Mouse (Mus musculus): ENCODE data around the gene Gm10570.

Gene Gm10570

DNA sequence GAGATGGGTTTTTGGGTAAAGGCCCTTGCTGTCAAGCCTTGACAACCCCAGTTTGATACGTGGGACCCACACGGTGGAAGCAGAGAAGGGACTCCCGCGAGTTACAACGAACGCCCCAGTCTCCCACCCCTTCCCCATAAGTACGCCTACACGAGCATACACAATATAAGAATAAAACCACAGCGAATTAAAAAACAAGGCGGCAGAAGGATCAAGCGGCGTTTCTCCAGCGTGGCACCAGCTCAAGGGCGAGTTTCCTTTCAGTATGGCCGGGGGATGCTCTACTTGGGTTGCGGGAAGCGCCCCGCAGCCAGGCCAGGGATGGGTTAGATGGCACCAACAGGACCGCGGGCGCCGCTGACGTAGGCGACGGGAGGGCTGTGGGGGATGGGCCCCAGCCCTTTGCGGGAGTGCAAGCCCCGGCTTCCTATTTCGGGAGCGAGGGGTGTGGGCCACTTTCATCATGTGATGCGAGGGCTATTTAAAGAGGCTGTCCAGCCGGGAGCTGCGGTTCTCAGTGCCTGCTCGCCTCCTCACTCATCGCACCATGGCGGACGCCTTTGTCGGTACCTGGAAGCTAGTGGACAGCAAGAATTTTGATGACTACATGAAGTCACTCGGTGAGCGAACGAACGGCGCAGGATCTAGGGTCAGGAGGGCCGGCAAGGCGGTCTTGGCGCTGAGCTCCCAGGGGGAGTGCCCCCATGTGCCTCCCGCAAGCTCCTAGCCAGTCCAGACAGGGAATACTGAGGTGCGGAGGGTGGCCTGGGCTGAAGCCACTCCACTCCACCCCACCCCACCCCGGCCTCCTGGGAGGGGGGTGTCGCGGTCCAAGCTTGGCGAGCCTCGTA lies at the start of gene Gm10570, which contains the start of gene Fabp3:
TSS of gene Gm10570 (minus strand) at position 444 of the 851 bp plus-strand sequence.
TSS of gene Fabp3 (plus strand) at position 365 of the 851 bp plus-strand sequence.
- DNase-seq (ENCODE audit: extremely low read depth, low read depth, low spot score): no peak

DNA sequence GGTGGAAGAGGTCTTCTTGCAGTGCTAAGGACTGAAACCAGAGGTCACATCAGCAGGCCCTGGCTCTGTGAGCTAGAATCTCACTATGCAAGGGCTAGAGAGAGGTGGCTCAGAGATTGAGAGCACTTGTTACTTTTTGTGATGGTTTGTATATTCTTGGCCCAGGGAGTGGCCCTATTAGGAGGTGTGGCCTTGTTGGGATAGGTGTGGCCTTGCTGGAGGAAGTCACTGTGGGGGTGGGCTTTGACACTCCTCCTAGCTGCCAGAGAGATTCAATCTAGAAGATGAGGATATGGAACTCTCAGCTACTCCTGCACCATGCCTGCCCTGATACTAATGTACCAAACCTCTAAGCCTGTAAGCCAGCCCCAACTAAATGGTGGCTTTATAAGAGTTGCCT lies 49.5 kb upstream of the Gm10570 start:
- DNase-seq (ENCODE audit: extremely low read depth, low read depth, low spot score): no peak

GRCm38 (mm10) chr4:130352588-130352987 lies 44.1 kb upstream of the Gm10570 start:
- DNase-seq (ENCODE audit: extremely low read depth, low read depth, low spot score): no peak

DNA sequence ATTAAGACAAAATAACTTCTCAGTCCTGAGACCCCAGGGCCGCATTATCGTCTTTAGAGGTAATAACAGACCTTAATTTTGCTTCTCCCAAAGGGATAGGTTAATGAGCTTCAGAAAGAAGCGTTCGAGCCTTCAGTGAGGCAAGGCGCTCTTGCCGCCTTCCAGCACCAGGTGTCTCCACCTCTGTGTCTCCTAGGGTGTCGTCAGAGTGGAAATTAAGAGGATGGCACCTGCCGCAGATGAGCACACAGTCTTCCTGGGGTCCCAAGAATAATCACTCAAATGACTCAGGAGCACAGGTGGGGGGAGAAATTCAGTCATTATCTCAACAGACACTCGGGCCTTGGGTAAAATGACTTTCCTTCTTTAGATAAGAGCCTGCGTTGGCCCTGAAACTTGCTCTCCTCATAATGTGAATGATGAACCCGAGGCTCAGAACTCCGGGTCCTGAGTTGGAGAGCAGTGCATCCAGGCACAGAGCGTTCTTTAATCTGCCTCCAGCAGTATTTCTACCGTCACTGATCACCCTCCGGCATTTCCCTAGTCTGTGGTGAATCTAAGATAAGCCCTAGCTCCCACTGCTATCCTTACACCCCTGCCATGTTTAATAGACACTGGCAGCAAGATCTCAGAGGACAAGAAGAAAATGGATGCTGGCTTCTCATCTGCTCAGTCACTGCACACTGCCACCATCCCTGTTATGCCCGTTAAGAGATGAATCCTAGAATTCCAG lies 42.4 kb upstream of the Gm10570 start:
- DNase-seq (ENCODE audit: extremely low read depth, low read depth, low spot score): no peak

- no peak for DNase-seq (ENCODE audit: extremely low read depth, low read depth, low spot score)
Measured at GRCm38 (mm10) chr4:130349666-130350065, 41.2 kb upstream of the Gm10570 start.

DNA sequence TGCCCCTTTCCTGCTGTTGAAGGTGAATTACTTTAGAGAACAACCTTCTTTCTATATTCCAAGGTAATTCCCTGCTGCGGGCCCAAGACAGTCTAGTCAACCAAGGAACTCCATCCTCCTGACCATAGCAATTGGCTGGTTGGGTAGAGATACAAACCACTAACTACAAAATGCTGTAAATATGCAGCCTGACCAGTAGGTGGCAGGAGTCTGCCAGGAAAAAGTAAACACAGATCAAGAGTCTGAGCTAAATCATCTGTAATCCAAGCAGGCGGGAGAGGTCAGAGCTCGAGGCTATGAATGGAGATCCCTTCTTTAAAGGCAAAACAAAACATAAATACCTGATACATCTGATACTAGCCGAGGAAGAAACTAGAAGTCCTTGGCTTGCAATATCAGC lies 33.2 kb upstream of the Gm10570 start:
- DNase-seq (ENCODE audit: extremely low read depth, low read depth, low spot score): no peak

DNA sequence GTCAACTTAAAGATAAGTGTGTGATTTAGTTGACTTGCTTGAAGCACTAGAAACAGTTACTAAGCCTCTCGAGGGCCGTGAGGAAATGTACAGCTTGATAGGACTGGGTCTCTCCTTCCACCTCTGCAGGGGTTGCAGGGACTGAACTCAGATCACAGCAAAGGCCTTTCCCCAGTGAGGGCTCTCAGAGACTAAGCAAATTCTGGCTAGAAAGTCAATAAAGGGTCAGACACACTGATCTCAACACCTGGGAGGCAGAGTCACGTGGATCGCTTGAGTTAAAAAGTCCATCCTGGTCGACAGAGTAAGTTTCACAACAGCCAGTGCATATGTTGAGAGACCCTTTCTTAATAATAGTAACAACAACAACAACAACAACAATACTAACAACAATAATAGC lies 27.4 kb upstream of the Gm10570 start:
- DNase-seq (ENCODE audit: extremely low read depth, low read depth, low spot score): no peak

DNA sequence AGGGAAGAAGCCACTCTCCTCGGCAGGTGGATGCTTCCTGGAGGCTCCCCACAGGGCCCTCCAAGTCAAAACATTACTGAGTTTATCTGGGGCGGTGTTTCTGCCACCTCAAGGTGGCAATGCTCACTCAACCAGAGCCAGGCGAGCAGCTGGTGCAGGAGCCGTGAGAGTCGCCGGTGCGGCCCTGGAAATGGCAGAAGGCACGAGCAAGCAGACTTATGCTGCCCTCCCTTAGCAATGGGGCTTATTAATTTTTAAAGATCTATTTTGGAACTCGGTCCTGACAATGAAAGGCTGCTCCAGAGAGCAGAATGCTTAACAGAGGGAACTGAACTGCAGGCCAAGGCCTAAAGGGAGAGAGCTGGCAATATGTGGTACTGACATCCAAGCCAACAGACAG lies 18.9 kb upstream of the Gm10570 start:
- DNase-seq (ENCODE audit: extremely low read depth, low read depth, low spot score): no peak

DNA sequence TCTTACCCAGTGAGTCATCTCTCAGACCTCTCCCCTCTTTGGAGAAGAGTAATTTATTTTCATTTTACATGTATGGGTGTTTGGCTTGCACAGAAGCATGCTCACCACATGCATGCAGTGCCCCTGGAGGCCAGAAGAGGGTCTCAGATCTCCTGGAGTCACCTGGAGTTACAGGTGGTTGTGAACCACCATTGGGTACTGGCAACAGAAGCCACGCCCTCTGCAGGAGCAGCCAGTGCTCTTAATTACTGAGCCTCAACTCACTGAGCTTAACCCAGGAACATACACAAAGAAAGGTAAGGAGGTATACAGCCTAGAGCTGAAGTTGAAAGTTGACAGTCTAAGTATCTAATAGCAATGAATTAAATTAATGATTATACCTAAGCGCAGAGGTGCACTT lies 17.0 kb upstream of the Gm10570 start:
- DNase-seq (ENCODE audit: extremely low read depth, low read depth, low spot score): no peak

- no peak for DNase-seq (ENCODE audit: extremely low read depth, low read depth, low spot score)
Measured at GRCm38 (mm10) chr4:130323607-130324006, 15.1 kb upstream of the Gm10570 start.

- DNase-seq (ENCODE audit: extremely low read depth, low read depth, low spot score): no peak
Measured at GRCm38 (mm10) chr4:130323165-130323564, 14.7 kb upstream of the Gm10570 start.

GRCm38 (mm10) chr4:130322567-130322966 lies 14.1 kb upstream of the Gm10570 start:
- DNase-seq (ENCODE audit: extremely low read depth, low read depth, low spot score): no peak

DNA sequence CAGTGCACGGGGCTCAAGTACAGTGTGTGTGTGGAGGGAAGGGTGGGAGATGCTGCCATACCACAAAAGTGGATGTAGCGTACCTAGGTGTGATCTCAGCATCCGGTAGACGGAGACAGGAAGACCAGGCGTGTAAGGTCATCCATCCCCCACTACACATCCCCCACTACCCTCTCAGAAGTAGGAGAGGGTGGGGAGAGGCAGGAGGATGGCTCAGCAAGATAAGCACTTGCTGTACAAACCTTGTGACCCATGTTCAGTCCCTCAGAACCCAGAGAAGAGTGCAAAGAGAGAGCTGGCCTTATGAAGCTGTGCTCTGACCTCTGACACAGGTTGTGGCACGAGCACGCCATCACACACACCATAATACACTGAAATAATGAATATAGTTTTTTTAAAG lies 13.2 kb upstream of the Gm10570 start:
- DNase-seq (ENCODE audit: extremely low read depth, low read depth, low spot score): no peak

GRCm38 (mm10) chr4:130319564-130319963 lies 11.1 kb upstream of the Gm10570 start:
- no peak for DNase-seq (ENCODE audit: extremely low read depth, low read depth, low spot score)

DNA sequence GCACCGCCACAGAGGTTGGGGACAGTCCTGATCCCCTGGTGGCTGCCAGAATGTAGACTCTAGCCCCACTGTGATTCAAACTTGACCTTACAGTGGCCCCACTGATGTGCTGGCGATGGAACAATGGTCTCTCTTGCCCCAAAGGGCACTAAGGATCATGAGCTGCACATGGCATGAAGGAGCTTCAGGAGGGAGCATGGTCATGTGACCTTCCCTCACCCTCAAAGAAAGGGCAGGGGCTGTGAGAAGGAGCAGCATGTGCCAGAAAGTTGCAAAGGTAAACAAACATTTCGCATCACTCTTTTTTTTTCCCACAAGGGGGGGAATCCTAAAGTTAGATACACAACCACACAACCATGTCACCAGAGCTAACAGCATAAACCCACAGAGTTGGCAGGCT lies 9.6 kb upstream of the Gm10570 start:
- DNase-seq (ENCODE audit: extremely low read depth, low read depth, low spot score): no peak

- DNase-seq (ENCODE audit: extremely low read depth, low read depth, low spot score): no peak
Measured at GRCm38 (mm10) chr4:130316691-130317090, 8.2 kb upstream of the Gm10570 start.

DNA sequence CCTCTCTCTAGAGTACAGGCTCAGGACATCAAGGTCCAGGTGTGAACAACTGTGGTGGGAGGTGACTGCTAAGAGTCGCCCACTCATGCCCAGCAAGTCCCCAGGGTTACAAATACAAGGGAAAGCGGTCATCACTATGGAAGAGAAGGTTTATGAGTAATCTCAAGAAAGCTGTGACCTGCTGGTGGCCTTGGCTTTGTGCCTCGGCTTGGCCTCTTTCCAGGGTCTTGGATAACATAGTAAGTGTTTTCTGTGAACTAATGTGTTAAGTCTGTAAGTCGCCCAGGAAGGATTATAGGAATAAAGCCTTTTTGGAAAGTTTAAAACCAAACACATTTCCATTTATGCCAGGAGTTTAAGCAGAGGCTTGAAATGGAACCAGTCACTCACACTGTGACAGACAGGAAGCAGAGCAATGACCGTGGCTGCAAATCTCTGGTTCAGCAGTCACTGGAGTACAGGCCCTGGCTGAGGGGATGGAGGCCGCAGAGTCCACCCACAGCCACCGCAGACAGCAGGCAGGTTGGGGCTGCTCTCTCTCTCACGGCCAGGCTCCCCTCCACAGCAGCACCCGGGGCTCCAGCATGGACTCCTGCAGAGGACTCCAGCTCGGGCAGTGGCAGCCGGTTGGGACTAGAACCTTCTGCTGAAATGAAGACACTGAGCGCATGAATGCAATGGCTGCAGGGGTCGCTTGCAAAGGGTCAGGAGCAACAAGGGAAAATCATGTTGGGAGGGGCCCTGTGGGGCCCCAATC lies 7.5 kb upstream of the Gm10570 start:
- DNase-seq (ENCODE audit: extremely low read depth, low read depth, low spot score): no peak

DNA sequence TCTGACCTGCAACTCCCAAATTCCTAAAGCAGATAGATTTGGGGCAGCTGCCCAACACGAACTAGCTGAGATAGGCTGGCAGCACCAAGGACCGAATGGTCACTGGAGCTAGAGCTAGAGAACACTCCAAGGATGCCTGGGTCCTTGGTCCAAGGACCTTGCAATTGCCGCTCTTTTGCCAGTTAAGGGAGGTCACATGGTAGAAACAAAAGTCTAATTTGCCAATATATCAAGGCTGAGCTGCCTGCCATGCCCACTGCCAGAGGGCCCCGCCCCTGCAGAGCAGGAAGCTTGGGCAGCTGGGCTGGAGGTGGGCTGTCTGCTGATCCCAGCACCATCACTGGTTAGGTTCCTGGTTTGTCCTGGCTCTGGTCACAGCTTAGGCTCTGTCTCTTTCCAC lies 5.1 kb upstream of the Gm10570 start:
- no peak for DNase-seq (ENCODE audit: extremely low read depth, low read depth, low spot score)

GRCm38 (mm10) chr4:130312526-130312925 lies 4.1 kb upstream of the Gm10570 start:
- DNase-seq (ENCODE audit: extremely low read depth, low read depth, low spot score): no peak

- no peak for DNase-seq (ENCODE audit: extremely low read depth, low read depth, low spot score)
Measured at GRCm38 (mm10) chr4:130309254-130309653, 780 bp upstream of the Gm10570 start.

DNA sequence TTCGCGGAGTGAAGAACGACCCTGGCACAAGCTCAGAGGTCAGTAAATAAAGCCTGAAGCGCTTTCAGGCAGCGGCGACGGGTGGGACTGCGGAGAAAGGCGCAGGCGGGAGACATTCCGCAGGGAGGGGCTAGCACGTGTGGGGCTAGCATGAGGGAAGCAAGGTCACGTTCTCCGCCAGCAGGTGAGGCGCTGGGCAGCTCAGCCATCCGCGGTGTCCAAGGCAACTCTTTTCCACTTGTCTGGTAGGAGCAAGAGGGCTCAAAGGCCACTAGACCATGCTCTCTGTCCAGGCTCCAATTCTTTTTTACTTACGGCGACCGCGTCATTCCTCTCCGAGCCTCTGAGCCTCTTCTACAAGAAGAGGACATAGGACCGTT lies 633 bp downstream of the Gm10570 start:
- DNase-seq (ENCODE audit: extremely low read depth, low read depth, low spot score): no peak
